Mouse (Mus musculus) urinary bladder, postnatal 4 days (tissue): ENCODE measurements around the gene Muc3a.

Experiments
- DNase-seq, 2 experiments: peaks; one replicate each; pipeline ENCODE4 v3.0.0; 2021 to 2022; ENCODE audit warnings: low spot score in 2 of 2

Muc3a gene

GRCm38 (mm10) chr5:137212289-137212688, at the start of gene Muc3a:
Gene Muc3a, minus strand, starts transcription at chr5:137212389.
- DNase-seq, result no peak

- no peak for DNase-seq
These were observed 917 bp downstream of the Muc3a start for GRCm38 (mm10) chr5:137211114-137211829.

GRCm38 (mm10) chr5:137210689-137211088, 1.5 kb downstream of the Muc3a start:
- DNase-seq, result no peak

- DNase-seq, result no peak
These were observed 6.9 kb downstream of the Muc3a start for GRCm38 (mm10) chr5:137205301-137205700.

- DNase-seq, result no peak
These were observed 17.6 kb downstream of the Muc3a start for GRCm38 (mm10) chr5:137194488-137195120.

GRCm38 (mm10) chr5:137193279-137193952, 18.8 kb downstream of the Muc3a start:
- DNase-seq, result no peak

- DNase-seq, result no peak
These were observed 22.9 kb downstream of the Muc3a start for GRCm38 (mm10) chr5:137189326-137189725.

- no peak for DNase-seq
These were observed 26.8 kb downstream of the Muc3a start for GRCm38 (mm10) chr5:137185362-137185761.

- no peak for DNase-seq
These were observed 32.4 kb downstream of the Muc3a start for GRCm38 (mm10) chr5:137179646-137180374.

- no peak for DNase-seq
These were observed 38.2 kb downstream of the Muc3a start for GRCm38 (mm10) chr5:137173967-137174366.

GRCm38 (mm10) chr5:137172591-137172990, 39.6 kb downstream of the Muc3a start:
- no peak for DNase-seq

GRCm38 (mm10) chr5:137171478-137171877, 40.7 kb downstream of the Muc3a start:
- no peak for DNase-seq

- no peak for DNase-seq
These were observed 41.3 kb downstream of the Muc3a start for GRCm38 (mm10) chr5:137170836-137171380.

- no peak for DNase-seq
These were observed 44.6 kb downstream of the Muc3a start for GRCm38 (mm10) chr5:137167539-137167938.

- DNase-seq, result no peak
These were observed 46.2 kb downstream of the Muc3a start for GRCm38 (mm10) chr5:137166012-137166411.

GRCm38 (mm10) chr5:137161853-137162252, 50.3 kb downstream of the Muc3a start:
- DNase-seq, result no peak

GRCm38 (mm10) chr5:137159461-137159860, 52.7 kb downstream of the Muc3a start:
- DNase-seq, result no peak
